Mouse (Mus musculus) thymus, postnatal 10 days (tissue): Measurements from ENCODE around the gene Slc2a13.

Experiments used
- DNase-seq, 2 experiments: peaks; one replicate each; pipeline ENCODE4 v3.0.0; 2021; ENCODE audit warnings: low spot score in 2 of 2

Slc2a13 gene

DNA sequence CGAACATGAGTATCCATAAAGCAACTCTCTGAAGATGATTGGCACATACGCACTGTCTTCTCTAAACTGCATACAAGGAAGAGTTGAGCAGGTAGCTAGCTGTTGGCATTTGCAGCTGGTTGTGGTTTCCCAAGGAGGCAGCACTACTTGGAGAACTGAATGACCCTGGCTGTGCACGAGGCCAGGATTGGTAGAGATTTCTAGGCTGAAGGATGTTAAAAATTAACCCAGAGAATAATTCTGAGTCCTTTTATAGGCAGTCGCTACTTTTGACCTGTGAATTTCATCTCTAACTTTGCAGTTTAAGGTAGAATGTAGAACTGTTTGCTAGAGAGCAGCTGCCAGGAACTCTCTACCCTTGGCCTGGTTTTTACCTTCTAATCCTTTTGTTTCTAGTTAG, 304.5 kb downstream of the Slc2a13 start:
- DNase-seq = no peak

- DNase-seq = no peak
Measured at GRCm38 (mm10) chr15:91263926-91264325, 309.1 kb downstream of the Slc2a13 start.

- DNase-seq = no peak
Measured at GRCm38 (mm10) chr15:91260578-91260977, 312.5 kb downstream of the Slc2a13 start.

GRCm38 (mm10) chr15:91257140-91257539, 315.9 kb downstream of the Slc2a13 start:
- DNase-seq = no peak

DNA sequence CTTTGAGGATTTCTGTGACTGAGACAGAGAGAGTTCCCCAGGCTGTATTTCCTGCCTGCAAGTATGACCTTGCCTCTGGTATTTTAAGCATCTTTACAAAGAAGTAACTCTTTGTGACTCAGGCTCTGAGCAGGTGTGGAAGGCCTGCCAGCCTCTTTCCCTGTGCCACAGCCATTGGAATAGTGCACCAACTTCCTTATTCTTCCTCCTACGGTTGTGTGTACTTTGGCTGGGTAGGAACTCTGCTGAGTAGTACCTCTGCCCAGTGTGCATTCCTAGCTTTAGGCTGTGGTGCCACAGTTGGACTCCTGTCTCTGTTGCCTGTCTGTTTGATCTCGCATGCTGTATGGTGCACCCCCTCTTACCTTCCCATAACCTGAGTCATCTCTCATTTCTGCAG, 317.8 kb downstream of the Slc2a13 start:
- DNase-seq = no peak

DNA sequence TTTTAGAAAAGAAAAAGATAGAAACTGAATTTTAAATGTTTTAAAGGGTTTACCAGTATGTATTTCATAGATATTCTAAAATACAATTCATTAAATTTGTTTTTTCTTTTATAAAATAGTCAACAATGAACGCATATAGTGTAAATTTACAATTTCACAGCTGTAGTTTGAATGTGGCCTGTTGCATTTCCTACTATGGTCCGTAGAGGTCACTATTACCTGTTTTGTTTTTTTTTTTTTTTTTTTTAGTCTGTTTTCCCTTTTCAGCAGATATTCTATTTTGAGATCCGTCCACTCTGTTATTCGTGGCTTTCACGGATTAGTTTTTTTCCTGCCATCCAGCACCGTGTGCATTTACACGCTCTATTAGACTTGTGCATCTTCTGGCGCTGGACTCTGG, 320.1 kb downstream of the Slc2a13 start:
- DNase-seq = no peak

DNA sequence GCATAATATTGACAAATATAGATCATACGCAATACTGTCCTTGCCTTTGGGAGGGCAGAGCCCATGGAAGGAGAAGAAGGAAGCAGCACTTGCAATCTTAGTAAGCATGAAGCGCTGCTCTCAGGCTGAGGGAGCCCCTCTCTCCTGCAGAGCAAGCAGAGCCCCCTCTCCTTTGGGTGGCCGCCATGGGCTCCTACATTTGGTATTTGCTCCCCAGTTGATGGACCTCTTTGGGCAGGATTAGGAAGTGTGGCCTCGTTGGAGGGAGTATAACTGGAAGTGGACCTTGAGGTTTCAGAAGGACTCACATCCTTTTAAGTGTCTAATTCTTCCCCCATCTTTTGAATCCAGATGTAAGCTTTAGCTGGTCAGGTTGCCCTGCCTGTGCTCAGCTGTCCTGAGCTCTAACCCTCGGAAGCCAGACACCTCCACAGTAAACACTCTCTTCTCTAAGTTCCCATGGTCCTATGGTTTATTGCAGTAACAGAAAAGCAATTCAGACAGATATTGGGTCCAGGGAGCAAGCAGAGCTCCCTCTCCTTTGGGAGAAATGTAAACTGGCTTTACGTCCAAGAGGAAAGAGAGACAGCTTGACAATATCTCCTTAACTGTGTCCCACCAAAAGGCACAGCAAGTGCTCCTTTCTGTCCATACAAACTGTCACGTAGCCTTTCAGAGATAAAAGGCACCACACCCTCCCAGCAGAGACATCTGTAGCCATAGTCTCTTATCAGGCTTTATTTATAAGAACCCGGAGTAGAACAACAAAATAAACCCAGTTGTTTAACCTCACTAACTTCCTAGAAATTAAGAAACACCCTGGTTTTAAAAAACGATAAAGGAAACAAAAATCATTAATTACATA, 321.3 kb downstream of the Slc2a13 start:
- DNase-seq = no peak

GRCm38 (mm10) chr15:91250815-91251214, 322.2 kb downstream of the Slc2a13 start:
- no peak for DNase-seq

DNA sequence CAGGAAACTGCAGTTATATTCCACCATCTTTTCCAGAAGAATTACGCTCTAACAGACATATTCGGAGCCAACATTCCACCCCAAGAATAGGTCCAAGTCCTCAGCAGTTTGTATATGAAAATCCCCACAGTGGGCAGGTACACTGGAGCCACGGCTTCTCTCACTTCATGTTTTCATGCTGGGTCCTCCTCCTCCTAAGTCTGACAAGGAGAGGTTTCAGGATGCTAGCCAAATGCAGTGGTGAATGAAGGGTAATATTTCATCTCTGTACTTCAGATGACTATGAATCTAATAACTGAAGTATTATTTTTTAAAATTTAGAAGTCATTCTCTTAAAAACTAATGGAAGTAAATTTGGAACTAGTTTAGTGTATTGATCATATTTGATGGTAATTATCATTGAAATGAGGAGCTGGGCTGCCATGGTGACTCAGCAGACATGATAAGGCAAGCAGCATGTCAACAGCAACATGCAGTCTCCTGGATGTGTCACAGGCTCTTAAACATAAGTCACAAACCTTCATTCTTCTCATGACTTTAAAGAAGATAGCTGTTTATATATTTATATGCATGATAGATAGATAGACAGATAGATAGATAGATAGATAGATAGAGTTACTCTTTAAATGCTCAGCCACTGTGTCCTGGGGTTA, 332.3 kb downstream of the Slc2a13 start:
- no peak for DNase-seq

- DNase-seq = no peak
Measured at GRCm38 (mm10) chr15:91237294-91237693, 335.8 kb downstream of the Slc2a13 start.
